Mouse (Mus musculus): ENCODE results near the gene Wnk1.
A peak's percentile ranks its signal among the peaks of the same experiment; 100 is the strongest.

The Wnk1 gene

DNA sequence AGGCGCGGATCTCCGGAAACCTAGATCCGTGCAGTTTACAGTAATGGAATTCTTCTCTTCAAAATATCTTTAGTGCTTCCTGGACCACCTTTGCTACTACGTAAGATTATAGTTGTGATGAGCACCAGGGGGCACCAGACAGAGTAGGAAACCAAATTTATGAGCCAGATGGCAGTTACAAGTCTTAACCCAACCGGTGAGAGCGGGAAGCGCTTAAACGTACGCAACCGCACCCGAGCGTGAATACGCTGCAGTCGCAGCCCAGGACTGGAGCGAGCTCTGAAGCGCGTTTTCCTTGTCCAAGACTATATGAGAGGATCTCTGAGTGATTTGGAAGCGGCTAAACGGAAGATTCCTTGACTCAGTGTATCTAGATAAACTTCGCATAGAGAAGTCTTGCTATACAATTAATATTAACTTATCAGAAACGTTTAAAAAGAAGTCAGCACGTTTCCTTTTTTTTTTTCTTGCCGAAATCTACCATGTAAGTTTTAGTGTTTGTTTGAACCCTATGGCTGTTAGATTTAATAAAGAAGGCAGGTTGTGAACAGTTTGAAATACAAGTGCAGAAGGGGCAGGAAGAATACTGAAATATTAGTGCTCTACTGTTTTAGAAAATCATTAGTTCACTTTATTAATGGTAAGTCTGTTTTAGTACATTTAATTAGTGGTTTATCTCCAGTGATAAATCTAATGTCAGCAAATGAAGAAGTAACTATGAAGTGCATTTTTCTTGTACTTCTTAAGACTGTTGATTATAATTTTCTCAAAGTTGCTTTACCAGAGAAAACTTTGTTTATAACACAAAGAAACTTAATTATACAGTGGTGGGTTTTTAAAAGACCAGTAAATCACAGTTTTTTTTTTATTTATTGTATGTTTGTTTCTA lies 1.4 kb upstream of the Wnk1 start:
- peak; percentile 88 for DNase-seq

DNA sequence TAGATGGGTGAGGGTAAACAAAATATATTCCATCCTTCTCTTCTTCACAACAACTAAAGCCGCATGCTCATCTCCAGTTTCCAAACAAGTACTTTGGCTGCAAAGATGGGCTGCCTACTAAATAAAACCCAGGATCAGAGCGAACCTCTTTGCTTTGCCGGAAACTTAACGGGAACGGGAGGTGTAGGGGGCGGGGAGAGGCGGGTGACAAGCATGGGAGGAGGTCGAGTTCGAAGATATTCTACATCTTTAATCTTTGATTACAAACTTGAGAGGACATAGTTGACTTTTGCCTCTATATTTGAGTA lies 738 bp upstream of the Wnk1 start:
- DNase-seq = peak; percentile 55

DNA sequence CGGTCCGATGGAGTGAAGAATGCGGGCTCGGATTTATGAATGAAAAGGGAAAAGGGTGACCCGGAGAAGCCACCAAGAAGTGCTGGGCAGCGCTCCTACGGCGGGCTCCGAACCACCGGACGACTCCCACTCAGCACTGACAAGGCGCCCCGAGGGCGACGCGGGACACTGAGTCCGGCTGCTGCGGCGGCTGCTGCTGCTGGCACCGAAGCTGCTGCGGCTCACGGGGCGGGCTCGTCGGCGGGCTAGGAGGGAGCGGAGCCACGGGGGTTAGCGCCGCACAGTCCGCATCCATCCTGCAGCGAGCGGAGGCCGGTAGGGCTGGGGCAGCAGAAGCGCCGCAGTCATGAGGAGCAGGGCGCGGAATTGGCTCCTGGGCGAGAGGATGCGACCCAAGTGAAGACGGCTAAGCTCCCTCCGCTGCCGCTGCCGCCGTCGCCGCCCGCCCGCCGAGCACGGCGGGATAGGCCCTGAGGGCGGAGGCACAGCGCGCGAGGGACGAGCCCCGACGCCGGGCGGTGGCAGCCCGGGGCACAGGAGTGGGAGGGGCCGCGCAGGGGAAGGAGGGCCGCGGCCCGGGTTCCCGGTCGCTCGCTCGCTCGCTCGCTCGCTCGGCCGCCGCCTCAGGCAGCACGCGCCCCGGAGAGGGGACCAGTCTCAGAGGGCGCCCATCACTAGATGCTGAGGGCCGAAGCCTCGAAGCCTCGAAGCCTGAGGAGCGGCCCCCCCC lies 671 bp downstream of the Wnk1 start:
- peak; percentile 83 for DNase-seq

DNA sequence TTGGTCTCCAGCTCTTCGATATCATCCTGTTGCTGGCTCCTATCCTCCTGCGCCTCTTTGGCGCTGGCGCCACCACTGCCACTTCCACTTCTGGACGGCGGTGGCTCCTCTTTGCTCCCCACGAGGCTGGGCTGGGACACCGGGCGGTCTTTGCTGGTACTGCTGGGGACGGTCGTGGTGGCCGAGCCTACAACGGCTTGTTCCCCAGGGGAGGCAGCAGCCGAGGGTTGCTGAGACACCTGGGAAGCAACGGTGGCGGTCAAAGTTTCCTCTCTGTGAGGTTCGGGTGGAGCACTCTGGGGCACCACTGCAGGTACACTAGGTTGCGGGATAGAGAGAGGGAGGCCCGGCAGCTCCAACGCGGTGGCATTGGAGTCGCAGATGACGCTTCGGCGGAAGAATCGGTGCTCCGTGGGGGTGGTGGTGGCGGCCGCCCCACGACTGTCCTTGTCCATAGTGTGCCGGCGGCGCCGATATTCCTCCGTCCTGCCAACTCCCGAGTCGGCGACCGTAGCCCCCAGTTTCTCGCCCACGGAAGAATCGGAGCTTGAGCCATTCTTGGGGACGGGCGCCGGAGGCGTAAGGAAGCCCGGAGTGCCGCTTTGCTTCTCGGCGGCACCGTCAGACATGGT lies 1.4 kb downstream of the Wnk1 start:
- peak; percentile 79 for DNase-seq

DNA sequence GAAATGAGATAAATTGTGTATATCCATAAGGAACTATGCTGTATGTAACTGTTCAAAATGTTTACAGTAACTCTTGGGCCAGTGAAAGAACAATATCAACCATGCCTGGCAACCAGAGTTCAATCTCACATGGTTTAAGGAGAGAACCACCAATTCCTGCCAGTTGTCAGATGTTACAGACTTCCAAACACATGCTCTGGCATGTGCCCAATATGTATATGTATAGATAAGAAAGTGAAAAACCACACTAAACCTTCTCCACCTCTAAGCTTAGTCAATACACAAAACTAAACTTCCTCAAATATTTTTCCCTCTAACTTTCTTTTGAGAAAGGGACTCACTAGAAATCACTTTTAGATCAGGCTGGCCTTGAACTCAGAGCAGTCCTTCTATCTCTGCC lies 13.9 kb downstream of the Wnk1 start:
- DNase-seq = no peak

DNA sequence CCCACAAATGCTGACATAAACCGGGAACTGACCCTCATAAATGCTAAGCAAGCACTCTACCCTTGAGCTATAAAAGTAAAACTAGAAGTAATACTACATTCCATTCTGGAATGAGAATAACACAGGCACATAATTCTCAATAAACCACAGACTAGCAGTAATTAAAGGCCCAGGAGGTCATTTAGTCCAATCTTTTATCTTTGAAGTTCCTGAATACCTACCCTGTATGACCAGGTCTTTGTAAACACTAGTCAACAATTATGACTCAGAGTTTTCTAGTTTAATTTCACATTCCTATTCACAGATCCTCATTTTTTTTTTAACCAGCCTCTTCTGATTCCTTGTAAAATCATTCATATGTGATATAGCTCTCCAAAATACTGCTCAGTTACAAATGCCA lies 14.7 kb downstream of the Wnk1 start:
- no peak for DNase-seq

DNA sequence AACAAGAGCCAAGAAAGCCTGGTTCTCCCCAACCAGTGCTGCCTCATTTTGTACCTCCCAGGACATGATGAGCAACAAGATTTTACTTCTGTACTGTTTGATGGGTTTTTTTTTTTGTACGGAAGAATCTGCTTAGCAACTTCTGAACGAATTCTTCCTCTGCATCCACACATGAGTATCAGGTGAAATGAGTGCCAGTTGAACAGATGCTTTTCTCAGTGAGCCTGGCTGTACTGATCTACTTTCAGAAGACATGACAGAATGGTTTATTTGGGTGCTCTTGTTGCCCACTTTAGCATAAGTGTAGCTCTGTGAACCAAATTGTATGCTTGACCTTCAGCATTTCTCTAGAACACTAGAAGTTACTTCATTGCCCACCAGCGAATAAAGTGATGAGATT lies 16.4 kb downstream of the Wnk1 start:
- no peak for DNase-seq

DNA sequence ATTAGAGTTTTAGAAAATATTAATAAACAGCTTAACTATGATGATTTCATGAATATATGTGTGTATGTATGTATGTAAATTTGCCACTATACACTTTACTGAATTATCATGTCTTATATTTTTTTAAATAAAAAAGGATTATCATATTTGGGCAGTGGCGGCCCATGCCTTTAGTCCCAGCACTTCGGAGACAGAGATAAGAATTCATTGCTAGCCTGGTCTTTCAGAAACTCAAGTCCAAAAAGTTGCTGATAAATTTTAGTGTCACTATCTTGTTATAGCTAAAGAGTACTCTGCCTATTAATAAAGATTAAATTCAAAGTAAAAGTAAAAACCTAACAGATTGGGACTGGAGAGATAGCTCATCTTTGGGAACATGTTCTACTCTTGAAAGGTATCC lies 18.8 kb downstream of the Wnk1 start:
- DNase-seq = no peak

DNA sequence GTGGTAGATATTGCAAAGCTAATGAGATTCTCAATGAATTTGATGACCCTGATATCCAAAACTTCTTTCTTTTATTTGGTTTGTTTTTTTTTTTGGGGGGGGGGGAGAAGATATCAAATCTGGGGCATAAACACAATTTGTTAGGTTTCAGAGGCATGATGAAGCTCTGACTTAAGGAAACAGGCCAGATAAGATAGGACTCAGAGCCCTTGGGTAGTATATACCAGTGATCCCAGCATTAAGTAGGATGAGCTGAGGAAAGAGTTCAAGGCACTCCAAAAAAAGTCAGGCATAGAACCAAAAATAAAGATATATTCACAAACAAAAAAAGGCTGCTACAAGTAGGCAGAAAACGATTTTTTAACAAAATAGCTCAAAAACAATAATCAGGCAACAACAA lies 25.3 kb downstream of the Wnk1 start:
- DNase-seq = no peak

DNA sequence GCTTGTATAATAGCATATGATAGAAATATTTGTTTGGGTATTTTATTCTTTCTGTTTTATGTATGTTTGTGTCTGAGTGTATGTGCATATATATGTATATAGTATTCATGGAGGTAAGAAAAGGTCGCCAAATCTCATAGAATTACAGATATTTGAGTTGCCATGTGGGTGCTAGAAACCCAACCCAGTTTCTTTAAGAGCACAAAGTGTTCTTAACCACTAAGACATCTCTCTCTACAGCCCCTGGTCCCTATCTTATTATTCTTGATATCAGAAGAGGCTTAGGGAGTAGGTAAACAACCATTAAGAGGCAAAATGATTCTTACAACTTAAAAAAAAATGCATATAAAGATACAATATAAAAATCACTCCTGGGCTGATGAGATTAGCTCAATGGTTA lies 27.0 kb downstream of the Wnk1 start:
- DNase-seq = no peak

DNA sequence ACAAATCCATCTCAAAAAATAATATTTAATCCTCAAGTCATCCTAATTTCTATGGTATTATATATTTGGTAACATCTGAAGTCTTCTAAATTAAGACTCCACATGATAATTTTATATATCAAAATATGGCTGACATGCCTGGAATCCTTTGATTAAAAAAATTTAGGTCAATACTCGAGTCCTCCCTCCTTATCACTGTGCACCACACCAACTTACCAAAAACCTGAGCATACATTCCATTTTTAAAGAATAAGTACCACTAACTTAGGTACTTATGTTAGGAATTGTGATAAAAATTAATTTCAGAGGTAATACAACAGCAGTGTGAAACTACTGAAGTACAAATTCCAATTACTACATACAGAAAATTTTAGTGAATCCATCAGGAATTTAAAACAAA lies 27.5 kb downstream of the Wnk1 start:
- DNase-seq = no peak

DNA sequence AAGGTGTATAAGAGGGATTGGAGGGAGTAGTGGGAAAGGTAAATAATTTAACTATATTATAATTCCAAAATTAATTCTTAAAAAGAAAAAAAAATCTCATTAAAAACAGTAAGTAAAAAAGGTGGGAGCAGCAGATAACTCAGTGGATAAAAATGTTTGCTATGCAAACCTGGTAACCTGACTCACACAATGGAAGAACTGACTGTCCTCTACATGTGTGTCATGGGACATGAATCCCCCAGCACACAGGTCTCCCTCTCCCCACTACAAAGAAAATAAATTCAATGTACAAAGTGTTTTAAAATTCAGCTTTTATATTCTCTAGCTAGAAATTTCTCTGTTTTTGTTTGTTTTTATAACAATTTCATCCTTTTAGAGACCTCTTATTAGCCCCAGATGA lies 27.9 kb downstream of the Wnk1 start:
- no peak for DNase-seq

DNA sequence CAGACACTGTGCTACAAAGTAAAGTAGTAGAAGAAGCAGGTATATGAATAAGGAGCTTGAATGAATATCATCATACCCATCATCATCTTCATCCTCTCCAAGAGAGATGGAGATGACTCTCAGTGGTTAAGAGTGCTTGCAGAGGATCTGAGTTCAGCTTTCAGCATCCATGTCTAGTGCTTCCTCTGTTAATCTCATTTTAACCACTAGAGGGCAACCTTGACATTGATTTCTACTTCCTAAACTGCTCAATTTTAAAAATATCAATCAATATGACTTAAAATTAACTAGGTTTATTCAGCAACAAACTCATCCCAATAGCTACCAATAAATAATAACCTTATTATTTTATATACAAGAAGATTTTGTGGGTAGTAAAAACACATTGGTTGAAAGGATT lies 36.8 kb downstream of the Wnk1 start:
- no peak for DNase-seq

DNA sequence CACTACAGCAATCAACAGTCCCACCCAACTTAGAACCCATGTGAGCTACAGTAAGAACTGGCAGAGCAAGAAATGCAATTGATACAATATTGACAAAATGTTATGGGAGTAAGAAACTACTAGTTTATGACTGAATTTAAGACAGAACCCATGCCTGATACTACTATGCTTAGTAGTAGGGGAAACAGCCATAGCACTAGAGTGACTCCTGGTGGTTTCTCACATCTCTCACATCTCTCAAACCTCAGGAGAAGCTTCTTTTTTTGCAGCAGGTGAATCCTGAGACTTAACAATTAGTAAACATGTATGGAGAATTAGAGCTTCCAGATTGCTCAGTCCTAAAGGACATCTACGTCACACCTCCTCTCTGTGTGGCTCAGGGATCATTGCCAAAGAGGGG lies 42.0 kb downstream of the Wnk1 start:
- no peak for DNase-seq

DNA sequence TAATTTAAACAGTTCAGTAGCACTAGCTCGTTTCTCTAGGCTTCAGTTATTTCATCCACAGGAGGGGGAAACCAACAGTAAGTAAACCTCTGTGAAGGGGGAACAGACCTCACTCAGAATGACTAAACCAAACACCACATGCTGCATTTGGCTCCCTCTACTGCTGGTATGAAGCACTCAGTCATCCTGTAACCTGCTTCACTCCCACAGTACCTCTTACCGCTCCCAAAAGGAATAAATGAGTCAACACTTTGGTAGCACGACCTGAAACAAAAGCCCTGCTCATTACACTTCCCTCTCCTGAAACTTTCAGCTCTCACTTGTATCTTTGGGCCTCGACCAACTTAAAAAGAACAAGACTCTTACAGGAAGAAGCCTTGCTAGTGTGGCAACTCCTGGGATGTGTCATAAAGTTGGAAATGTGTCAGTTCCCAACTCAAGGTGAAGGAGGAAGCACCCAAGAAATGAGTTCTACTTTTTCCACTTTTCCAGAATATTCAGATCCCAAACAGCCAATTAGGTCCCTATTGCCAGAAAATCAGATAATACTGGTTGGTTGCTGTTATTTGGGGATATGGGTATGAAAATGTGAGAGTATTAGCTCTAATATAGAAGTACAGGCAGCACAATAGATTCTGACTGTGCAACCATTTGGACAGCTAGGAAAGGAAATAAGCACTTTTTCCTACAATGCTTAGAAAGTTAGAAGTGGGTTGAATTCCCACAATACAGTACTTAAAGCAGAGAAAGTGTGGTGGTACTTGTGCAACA lies 114.1 kb downstream of the Wnk1 start:
- DNase-seq = no peak

DNA sequence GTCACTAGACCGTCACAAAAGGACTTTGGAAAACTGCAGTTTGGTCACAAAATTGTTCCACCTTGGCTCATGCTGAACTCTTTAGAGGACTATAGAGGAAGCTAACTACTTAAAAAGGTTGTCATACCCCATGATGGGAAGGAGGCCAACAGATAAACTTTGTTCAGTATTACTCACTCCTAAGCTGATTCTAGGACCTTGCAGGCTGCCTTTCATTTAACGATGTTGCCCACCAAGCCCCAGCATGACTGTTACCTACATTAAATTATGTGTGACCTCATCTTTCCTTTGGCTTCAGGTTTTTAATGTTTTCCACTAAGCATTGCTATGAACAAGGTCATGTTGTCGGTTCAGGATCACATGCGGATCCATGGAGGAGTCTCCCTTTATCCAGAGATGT lies 115.9 kb downstream of the Wnk1 start:
- no peak for DNase-seq

DNA sequence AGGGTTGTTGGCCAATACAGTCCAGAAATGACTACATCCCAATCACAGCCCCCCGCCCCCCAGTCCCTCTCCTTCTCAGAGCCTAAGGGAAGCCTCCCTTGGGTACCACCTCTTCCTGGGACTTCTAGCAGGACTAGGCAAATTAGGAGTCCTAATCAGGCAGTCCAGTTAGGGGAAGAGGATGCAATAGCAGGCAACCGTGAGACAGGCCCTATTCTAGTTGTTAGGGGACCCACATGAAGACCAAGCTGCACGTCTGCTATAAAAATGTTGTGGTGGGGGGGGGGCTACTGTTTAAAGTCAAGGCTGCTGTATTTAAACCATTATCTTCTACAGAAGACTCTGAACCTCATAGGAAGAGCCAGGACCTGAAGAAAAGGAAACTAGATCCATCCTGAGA lies 116.3 kb downstream of the Wnk1 start:
- no peak for DNase-seq

DNA sequence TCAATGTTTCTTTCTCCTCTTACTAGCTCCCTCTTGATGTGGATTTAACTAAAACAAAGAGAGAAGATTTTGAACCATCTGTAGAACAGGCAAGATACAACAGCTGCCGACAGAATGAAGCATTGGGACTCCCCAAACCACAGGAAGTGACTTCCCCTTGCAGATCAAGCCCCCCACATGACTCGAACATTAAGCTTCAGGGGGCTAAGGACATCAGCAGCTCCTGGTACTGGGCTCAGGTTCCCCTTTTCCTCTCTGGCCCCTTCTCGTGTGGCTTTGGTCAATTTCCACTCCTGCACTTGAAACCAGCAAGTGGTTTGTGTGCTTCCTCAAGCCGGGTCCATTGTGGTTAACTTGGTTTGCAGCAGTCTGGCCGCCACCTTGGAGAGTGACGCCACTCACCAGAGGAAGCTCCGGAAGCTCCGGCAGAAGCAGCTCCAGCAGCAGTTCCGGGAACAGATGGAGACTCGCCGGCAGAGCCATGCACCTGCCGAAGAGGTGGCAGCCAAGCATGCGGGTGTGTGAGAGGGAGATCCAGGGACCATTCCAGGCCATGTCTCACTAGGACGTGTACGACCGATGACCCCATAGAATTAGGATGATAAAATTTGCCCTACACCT lies 119.8 kb downstream of the Wnk1 start:
- DNase-seq = no peak

DNA sequence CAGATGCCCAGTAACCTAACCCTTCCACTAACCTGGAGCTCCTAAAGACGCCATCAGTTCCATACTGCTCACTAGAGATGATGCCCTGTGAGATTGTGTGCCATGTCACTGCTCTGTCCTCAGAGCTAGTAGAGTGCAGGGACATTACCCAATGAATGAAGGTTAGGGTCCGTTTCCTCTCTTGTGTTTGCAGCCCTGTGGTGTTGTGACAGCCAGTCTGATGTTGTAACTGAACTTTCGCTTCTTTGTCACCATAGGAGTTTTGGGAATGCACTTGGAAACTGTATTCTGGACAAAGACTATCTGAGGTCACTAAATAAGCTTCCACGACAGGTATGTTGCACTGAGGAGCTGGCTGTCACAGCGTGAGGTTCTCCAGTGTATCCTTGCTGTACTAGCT lies 122.8 kb downstream of the Wnk1 start:
- no peak for DNase-seq

DNA sequence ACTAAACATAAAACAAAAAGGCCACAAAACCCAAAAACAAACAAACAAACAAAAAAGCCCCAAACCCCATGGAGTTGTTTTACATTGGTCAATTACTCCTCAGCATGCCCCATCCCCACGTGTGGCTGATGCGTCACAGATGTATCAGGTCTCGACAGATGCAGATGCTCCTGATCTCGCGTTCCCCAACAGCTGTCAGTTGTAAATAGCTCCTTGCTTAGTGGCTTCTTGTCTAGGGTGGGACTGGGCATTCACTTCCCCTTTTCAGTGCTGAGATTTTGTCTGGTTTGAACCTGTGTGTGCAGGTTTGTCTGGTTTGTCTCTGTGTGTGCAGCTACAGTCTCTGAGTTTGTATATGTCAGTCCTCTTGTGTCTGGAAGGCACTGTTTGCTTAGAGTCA lies 126.4 kb downstream of the Wnk1 start:
- no peak for DNase-seq

DNA sequence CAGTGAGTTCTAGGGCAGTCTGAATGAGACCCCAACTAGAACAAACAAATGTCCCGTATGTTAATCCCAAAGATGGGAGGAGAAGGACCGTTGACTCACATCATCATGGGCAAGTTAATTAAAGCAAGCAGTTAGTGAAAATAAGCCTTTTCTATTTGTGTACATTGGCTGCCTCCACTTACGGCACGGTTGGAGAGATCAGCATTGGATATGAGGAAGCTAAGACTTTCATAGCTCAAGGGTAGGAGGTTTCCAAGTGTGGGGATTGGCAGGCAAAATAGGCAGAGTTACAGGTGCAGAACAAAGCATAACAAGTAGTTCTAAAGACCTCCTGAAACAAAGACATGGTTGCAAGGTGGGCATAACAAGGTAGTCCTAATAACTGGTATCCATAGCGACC lies 133.0 kb downstream of the Wnk1 start:
- no peak for DNase-seq

DNA sequence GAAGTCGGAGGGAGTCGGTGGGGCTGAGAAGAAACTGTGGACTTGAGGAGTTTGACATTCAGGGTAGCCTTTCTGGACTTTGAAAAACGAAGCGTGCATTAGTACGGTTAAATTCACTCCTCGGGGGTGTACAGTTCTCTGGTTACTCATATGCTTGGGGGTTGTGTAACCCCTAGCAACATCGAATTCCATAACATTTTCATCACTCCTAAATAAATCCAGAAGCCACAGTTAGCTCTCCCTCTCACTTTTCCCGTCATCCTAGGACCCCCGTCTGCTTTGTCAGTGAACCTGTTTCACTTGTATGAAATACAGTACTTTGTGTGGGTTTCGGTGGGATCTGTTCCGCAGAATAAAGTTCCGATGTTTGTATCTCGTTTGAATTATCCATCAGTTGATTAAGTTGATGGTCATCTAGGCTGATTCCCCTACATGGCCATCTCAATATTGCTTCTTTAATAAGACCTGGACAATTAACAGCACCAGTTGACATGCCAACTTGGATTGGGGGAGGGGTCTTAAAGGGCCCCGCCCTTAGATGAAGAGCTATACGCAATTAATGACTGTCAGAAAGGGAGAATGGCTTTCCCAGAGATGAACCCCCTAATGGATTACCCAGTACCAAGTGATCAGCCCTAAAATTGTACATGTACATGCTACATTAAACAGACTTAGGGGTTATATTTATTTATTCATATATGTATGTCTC lies 135.2 kb downstream of the Wnk1 start:
- DNase-seq = no peak

Data from kidney, postnatal 10 days (tissue).